Mouse (Mus musculus): ENCODE data around the gene Ncapg. TPM values are rescaled to one million over a fixed set of nuclear protein-coding genes. Genes with fewer than 3 reads are reported as not detected.
A peak's percentile ranks its signal among the peaks of the same experiment; 100 is the strongest.
"Not testable (repeated sequence)": the region's sequence is repeated elsewhere in the genome, so short reads cannot be mapped to it uniquely, and the experiment has no call there.

The Ncapg gene
- total and polyA plus RNA-seq, 2 experiments from 2014 or later = 4.4 to 5.7 TPM

DNA sequence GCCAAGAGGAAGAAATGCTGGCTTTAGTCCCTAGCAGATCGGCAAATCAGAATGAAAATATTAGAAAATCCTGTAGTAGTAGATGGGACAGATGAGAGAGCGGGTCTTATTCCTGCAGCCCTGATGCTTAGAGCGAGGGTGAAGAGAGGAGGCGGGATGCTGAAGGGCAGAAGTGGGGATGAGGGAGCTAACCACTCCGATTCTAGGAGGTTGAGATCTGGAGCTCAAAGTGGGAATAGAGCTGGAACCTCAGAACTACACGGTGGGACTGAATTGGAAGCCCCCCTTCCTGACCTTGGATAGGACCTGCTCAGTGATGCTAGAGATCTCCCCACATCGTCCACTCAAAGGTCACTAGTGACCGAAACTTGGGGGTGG is 30.0 kb upstream of the Ncapg start:
- Histone ChIP-seq H3K9ac (peak overlapping the region; percentile 66), H3K36me3 (ENCODE audit: insufficient read depth) (no peaks in the 10 kb centered on the region), H3K4me1 (ENCODE audit: insufficient read depth) (0 out of 2 replicates have a peak, but pooled peaks cover 5% of the 10 kb centered on the region), H3K27ac (ENCODE audit: low read depth, low read length) (0 out of 2 replicates have a peak overlapping the region, but pooled peaks have one; percentile 60), H3K4me2 (ENCODE audit: low read depth) (peak overlapping the region; percentile 72), H3K4me3 (ENCODE audit: low read depth, low read length) (peak overlapping the region; percentile 56), H3K27me3 (ENCODE audit: insufficient read depth, low read length) (no peaks in the 10 kb centered on the region), H3K9me3 (ENCODE audit: low read length) (no peaks in the 10 kb centered on the region)
- ATAC-seq = peak; percentile 21
- TF ChIP-seq CTCF (IDR thresholded peaks at IDR 0.05; ENCODE audit: low read depth) = no peak
- 2% methylated on average over 8 of the region's 8 CpGs for WGBS
- no peak for DNase-seq

DNA sequence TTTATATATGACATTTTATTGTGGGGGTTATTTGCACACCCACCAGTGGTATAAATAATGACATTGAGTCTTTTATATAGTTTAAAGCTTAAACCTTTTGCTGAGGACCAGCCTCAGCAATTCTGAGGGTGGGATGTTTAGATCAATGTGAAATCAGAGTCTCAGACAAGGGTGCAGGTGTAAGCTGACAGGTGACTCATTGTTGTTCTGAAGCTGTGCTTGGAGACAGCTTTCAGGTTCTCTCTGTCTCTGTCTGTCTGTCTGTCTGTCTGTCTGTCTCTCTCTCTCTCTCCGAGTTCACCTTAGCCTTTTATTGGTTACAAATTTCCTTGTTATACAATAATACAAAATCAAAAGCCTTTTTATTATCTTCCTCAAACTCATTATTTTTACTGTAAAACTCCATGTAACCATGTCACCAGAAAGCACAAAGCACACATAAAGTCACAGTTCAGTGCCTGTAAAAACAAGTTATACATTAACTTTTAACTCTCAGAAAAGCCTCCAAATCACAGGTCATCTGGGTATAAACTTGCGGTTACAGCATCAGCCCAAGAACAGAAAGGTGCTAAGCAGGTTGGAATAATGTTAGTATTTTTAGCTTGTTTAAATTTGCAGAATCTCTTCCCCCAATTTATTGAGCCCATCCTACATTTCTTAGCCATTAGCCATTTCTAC is 18.6 kb upstream of the Ncapg start:
- Histone ChIP-seq H3K27ac (ENCODE audit: low read depth, low read length) (no peak overlapping the region), H3K4me1 (ENCODE audit: insufficient read depth) (no peaks in the 10 kb centered on the region), H3K4me2 (ENCODE audit: low read depth) (no peak overlapping the region), H3K9me3 (ENCODE audit: low read length) (no peaks in the 10 kb centered on the region), H3K4me3 (ENCODE audit: low read depth, low read length) (no peak overlapping the region), H3K36me3 (ENCODE audit: insufficient read depth) (no peaks in the 10 kb centered on the region), H3K9ac (no peak overlapping the region), H3K27me3 (ENCODE audit: insufficient read depth, low read length) (no peaks in the 10 kb centered on the region)
- 95% methylated on average over 2 of the region's 2 CpGs for WGBS
- DNase-seq = no peak
- no peak for ATAC-seq
- no peak for TF ChIP-seq CTCF (IDR thresholded peaks at IDR 0.05; ENCODE audit: low read depth)

DNA sequence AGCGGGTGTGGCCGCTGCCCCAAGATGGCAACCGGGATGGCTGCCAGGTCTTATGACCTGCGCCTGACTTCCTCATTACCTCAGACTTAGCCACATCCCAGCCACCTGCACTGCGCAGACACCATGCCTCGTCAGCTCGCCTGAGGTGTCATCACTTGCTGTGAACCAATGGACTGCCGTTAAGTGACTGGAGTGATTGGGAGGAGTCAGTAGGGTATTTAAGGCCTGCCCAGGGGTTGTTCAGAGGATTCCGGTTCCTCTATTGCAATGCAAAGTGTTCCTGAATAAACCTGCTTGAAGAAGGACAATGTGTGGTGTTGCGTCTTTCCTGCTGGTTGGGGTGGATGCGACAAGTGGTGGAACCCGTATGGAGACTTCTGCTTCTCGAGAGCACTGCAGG is 11.3 kb upstream of the Ncapg start:
- not testable (repeated sequence) for H3K27me3 ChIP-seq (ENCODE audit: insufficient read depth, low read length); ATAC-seq; H3K27ac ChIP-seq (ENCODE audit: low read depth, low read length); H3K4me3 ChIP-seq (ENCODE audit: low read depth, low read length); H3K4me1 ChIP-seq (ENCODE audit: insufficient read depth); H3K36me3 ChIP-seq (ENCODE audit: insufficient read depth); H3K9ac ChIP-seq; H3K4me2 ChIP-seq (ENCODE audit: low read depth); H3K9me3 ChIP-seq (ENCODE audit: low read length); DNase-seq
- 97% methylated on average over 13 of the region's 13 CpGs for WGBS

DNA sequence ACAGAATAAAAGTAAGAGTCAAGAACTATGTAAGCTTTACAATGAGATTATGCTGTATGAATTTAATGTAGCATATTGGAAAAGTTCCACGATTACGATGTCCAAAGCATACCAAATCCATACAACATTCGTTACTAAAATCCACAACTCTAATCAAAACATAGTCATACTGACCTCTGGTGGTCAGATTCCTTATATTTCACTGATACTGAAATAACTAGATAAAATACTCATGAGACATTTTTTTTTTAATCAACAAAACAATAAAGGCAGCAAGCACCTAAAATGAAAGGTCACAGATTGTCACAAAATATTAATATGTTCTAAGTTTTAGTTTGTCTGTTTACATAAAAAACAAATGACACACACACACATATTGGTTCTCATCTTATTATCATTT is 1.4 kb upstream of the Ncapg start:
- Histone ChIP-seq H3K9me3 (ENCODE audit: low read length) (no peaks in the 10 kb centered on the region), H3K27ac (ENCODE audit: low read depth, low read length) (no peak overlapping the region), H3K36me3 (ENCODE audit: insufficient read depth) (no peaks in the 10 kb centered on the region), H3K4me2 (ENCODE audit: low read depth) (peak overlapping the region; percentile 99; the same call in 1 of the 2 replicates), H3K27me3 (ENCODE audit: insufficient read depth, low read length) (no peaks in the 10 kb centered on the region), H3K4me1 (ENCODE audit: insufficient read depth) (no peaks in the 10 kb centered on the region; the same call in 1 of the 2 replicates), H3K9ac (no peak overlapping the region), H3K4me3 (ENCODE audit: low read depth, low read length) (0 out of 2 replicates have a peak overlapping the region, but pooled peaks have one; percentile 73)
- 7% methylated on average over 3 of the region's 3 CpGs for WGBS
- peak; percentile 64 for TF ChIP-seq CTCF (IDR thresholded peaks at IDR 0.05; ENCODE audit: low read depth)
- ATAC-seq (no peak), DNase-seq (peak; percentile 54)

DNA sequence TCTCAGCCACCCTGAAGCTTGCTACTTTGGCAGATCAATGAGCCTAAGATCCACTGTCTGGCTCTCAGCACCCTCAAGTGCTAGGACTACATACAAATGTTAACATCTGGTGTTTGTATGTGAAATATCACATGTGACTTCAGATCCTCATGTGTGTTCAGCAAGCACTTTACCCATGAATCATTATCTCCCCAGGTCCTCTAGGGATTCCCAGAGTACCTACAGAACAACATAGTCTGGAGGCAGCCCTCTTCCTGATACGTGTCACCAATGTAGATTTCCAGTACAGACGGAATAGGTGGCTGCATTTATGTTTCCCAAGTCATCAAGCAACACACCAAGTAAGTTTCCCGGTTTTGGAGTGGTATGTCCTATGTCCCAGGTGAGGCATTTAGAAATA is 888 bp upstream of the Ncapg start:
- Histone ChIP-seq H3K9ac (peak overlapping the region; percentile 60), H3K36me3 (ENCODE audit: insufficient read depth) (no peaks in the 10 kb centered on the region), H3K4me1 (ENCODE audit: insufficient read depth) (no peaks in the 10 kb centered on the region; the same call in 1 of the 2 replicates), H3K4me2 (ENCODE audit: low read depth) (peak overlapping the region; percentile 99), H3K27me3 (ENCODE audit: insufficient read depth, low read length) (no peaks in the 10 kb centered on the region), H3K27ac (ENCODE audit: low read depth, low read length) (no peak overlapping the region; the same call in 1 of the 2 replicates), H3K4me3 (ENCODE audit: low read depth, low read length) (peak overlapping the region; percentile 73), H3K9me3 (ENCODE audit: low read length) (no peaks in the 10 kb centered on the region)
- no peak for TF ChIP-seq CTCF (IDR thresholded peaks at IDR 0.05; ENCODE audit: low read depth)
- no peak for ATAC-seq
- no peak for DNase-seq
- under 1% methylated on average over 3 of the region's 3 CpGs for WGBS

DNA sequence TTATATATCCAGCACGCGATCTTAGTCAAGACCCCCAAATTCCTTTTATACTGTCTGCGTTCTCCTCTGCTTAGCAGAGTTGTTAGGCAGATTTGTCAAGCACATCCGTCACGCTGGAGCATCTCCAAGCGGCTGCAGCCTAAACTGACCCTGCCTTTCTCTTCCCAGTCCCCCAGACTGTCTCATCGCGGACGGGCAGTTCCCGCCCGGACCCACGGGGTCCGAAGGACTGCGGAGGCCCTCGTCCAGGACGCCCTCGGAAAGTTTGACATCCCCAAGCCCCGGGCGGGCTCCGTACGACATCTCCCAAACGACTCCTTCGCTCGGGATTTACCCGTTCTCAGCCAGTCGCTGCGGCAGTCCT is 503 bp upstream of the Ncapg start:
- no peak for TF ChIP-seq CTCF (IDR thresholded peaks at IDR 0.05; ENCODE audit: low read depth)
- Histone ChIP-seq H3K9me3 (ENCODE audit: low read length) (no peaks in the 10 kb centered on the region), H3K4me3 (ENCODE audit: low read depth, low read length) (peak overlapping the region; percentile 73), H3K36me3 (ENCODE audit: insufficient read depth) (no peaks in the 10 kb centered on the region), H3K9ac (peak overlapping the region; percentile 60), H3K27ac (ENCODE audit: low read depth, low read length) (peak overlapping the region; percentile 74), H3K4me2 (ENCODE audit: low read depth) (peak overlapping the region; percentile 99), H3K4me1 (ENCODE audit: insufficient read depth) (no peaks in the 10 kb centered on the region; the same call in 1 of the 2 replicates), H3K27me3 (ENCODE audit: insufficient read depth, low read length) (no peaks in the 10 kb centered on the region)
- DNase-seq (no peak), ATAC-seq (no peak; the same call in 1 of the 2 replicates)
- under 1% methylated on average over 27 of the region's 27 CpGs for WGBS

DNA sequence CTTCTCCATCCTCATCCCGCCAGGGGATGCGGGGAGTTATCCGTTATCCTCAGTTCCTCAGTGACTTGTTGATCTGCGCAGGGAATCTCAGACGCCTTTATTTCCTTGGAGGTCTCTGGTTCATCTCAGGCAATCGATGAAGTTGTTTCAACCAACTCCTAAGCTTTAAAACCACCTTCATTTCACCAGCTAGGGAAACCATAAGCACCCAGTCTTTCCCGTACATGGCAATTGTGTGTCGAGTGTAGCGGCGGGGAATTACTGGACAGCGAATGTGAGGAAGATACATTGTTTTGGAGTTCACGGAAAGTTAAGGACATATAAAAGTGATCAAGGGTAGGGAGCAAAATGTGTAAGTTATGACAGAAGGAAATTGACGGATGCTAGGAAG is 556 bp downstream of the Ncapg start:
- Histone ChIP-seq H3K36me3 (ENCODE audit: insufficient read depth) (no peaks in the 10 kb centered on the region), H3K9ac (peak overlapping the region; percentile 48), H3K4me3 (ENCODE audit: low read depth, low read length) (peak overlapping the region; percentile 73), H3K4me1 (ENCODE audit: insufficient read depth) (no peaks in the 10 kb centered on the region; the same call in 1 of the 2 replicates), H3K9me3 (ENCODE audit: low read length) (no peaks in the 10 kb centered on the region), H3K27me3 (ENCODE audit: insufficient read depth, low read length) (no peaks in the 10 kb centered on the region), H3K27ac (ENCODE audit: low read depth, low read length) (no peak overlapping the region), H3K4me2 (ENCODE audit: low read depth) (peak overlapping the region; percentile 99)
- ATAC-seq (no peak; the same call in 1 of the 2 replicates), DNase-seq (no peak)
- under 1% methylated on average over 13 of the region's 13 CpGs for WGBS
- no peak for TF ChIP-seq CTCF (IDR thresholded peaks at IDR 0.05; ENCODE audit: low read depth)

Data from forebrain, postnatal 0 days (tissue).